In genomic region chr4:54761257-54761656, GRCm38 (mm10) we compare ENCODE assay signal across 13 mouse cellular contexts.
DNase-seq lines count a peak whose midpoint lies in the region; ATAC-seq lines count a peak whose summit lies in the region.
"Had no signal": no experiment of that assay in that cellular context is flagged by ENCODE, and none has a peak within 500 bp of the region (broad histone marks: within the 10 kb centered on the region; RNA-seq: fewer than 3 reads in every experiment).

No protein-coding gene starts in this region.

- no peaks in the 10 kb centered on the region for H3K9me3 ChIP-seq in kidney, embryonic 16.5 days (ENCODE audit: low read length)
- no peaks in the 10 kb centered on the region for H3K9me3 ChIP-seq in limb, embryonic 10.5 days (replicated peaks)
- H3K9me3 ChIP-seq: heart, embryonic 13.5 days had no signal

- no peak for ATAC-seq in kidney, embryonic 16.5 days (ENCODE audit: low FRiP score, low TSS enrichment)
- ATAC-seq: hindbrain, embryonic 16.5 days had no signal

- WGBS in kidney, embryonic 16.5 days: 53% methylated on average over 5 of the region's 5 CpGs
- whole genome bisulfite sequencing in limb, embryonic 10.5 days: 80% methylated on average over 5 of the region's 5 CpGs

- H3K4me2 ChIP-seq in kidney, embryonic 16.5 days (replicated peaks; ENCODE audit: low read depth, low read length): no peak overlapping the region
- H3K4me2 ChIP-seq: heart, embryonic 13.5 days had no signal

- H3K27ac ChIP-seq in kidney, embryonic 16.5 days (ENCODE audit: low read length): no peak overlapping the region
- H3K27ac ChIP-seq in limb, embryonic 10.5 days: no peak overlapping the region
- H3K27ac ChIP-seq: heart, embryonic 13.5 days; kidney, postnatal 0 days had no signal

- H3K4me3 ChIP-seq in kidney, embryonic 16.5 days (ENCODE audit: low read length): no peak overlapping the region
- H3K4me3 ChIP-seq in limb, embryonic 10.5 days: no peak overlapping the region
- H3K4me3 ChIP-seq: heart, embryonic 13.5 days had no signal

- H3K9ac ChIP-seq in kidney, embryonic 16.5 days (replicated peaks; ENCODE audit: low read length): no peak overlapping the region
- H3K9ac ChIP-seq: heart, embryonic 13.5 days had no signal

- H3K36me3 ChIP-seq in kidney, embryonic 16.5 days (ENCODE audit: insufficient read depth, low read length): no peaks in the 10 kb centered on the region
- no peaks in the 10 kb centered on the region for H3K36me3 ChIP-seq in limb, embryonic 10.5 days
- H3K36me3 ChIP-seq: heart, embryonic 13.5 days had no signal

- H3K27me3 ChIP-seq in kidney, embryonic 16.5 days (ENCODE audit: insufficient read depth, low read length): no peaks in the 10 kb centered on the region
- H3K27me3 ChIP-seq in limb, embryonic 10.5 days (ENCODE audit: low read depth, poor library complexity, severe bottlenecking): no peaks in the 10 kb centered on the region
- H3K27me3 ChIP-seq: heart, embryonic 13.5 days had no signal

- H3K4me1 ChIP-seq in kidney, embryonic 16.5 days (ENCODE audit: insufficient read depth, low read length): peaks cover 9% of the 10 kb centered on the region
- peaks cover 20% of the 10 kb centered on the region for H3K4me1 ChIP-seq in limb, embryonic 10.5 days

- DNase-seq in gastrocnemius, adult 18-20 months (ENCODE audit: low spot score): peak; percentile 12
- DNase-seq in gastrocnemius, postnatal 25 days: no peak
- peak; percentile 14 to 17 for DNase-seq in kidney, postnatal 4 days
- DNase-seq in cerebellum, adult 9-11 months: peak; percentile 36
- peak; percentile 33 for DNase-seq in lung, postnatal 25 days (ENCODE audit: low spot score)
- no peak for DNase-seq in layer of hippocampus, adult 11-12 months (ENCODE audit: low spot score)
- no peak for DNase-seq in limb, embryonic 10.5 days (ENCODE audit: low spot score)
- DNase-seq: right cerebral cortex, adult 18-20 months; thymus, adult 2 months had no signal

Comparison
In these comparisons a context has a peak if more than half of its experiments do, and no peak if none do; other contexts are left out.
1. DNase-seq: peak in gastrocnemius, adult 18-20 months (single experiment), kidney, postnatal 4 days (2 of 2), cerebellum, adult 9-11 months (single experiment) and lung, postnatal 25 days (single experiment); none in gastrocnemius, postnatal 25 days (single experiment), layer of hippocampus, adult 11-12 months (single experiment) and limb, embryonic 10.5 days (single experiment).